Mouse (Mus musculus) cerebellum, adult 2 months (tissue): Measurements from ENCODE around the gene Ripply1.

Source experiments
- CTCF ChIP-seq: fragments of 200-500 bp; IDR thresholded peaks from 2 replicates; pipeline ENCODE4 v1.5.1; 2011; ENCODE audit warnings: low read depth, mild to moderate bottlenecking, control low read depth, low read length, moderate library complexity, borderline replicate concordance; ENCODE audit not compliant: insufficient read depth
- POLR2A ChIP-seq: fragments of 200-500 bp; IDR thresholded peaks from 2 replicates; pipeline ENCODE4 v1.6.1; 2011; ENCODE audit warnings: low read length, control low read depth, borderline replicate concordance; ENCODE audit not compliant: insufficient read depth

- no peak for TF ChIP-seq POLR2A
- no peak for TF ChIP-seq CTCF
Observed at GRCm38 (mm10) chrX:139825402-139825801, 43.2 kb upstream of the Ripply1 start.
